Mouse (Mus musculus) bone marrow, adult 2 months (tissue): Measurements from ENCODE around the gene Tln2. TPM values are rescaled to one million over a fixed set of nuclear protein-coding genes. Genes with fewer than 3 reads are reported as not detected.
A peak's percentile ranks its signal among the peaks of the same experiment; 100 is the strongest.

Experiments
- H3K27ac ChIP-seq: fragments of 200-500 bp; 2 replicates; pipeline ENCODE4 v1.5.1; 2012; ENCODE audit warnings: low read depth, mild to moderate bottlenecking, control low read depth, inconsistent platforms, low read length; ENCODE audit not compliant: control insufficient read depth, poor library complexity, insufficient read depth
- H3K4me1 ChIP-seq: fragments of 200-500 bp; 2 replicates; pipeline ENCODE4 v1.6.1; 2011; ENCODE audit warnings: low read length; ENCODE audit not compliant: control insufficient read depth, insufficient read depth
- H3K4me3 ChIP-seq: fragments of 200-500 bp; replicated peaks from 2 replicates; pipeline ENCODE3; 2011; ENCODE audit warnings: mild to moderate bottlenecking, low read depth, low read length, control low read depth; ENCODE audit not compliant: control insufficient read depth
- CTCF ChIP-seq: fragments of 200-500 bp; IDR thresholded peaks from 2 replicates; pipeline ENCODE4 v1.5.1; 2011; ENCODE audit warnings: low read length, control low read depth; ENCODE audit not compliant: control insufficient read depth, insufficient read depth
- POLR2A ChIP-seq: fragments of 200-500 bp; IDR thresholded peaks from 2 replicates; pipeline ENCODE4 v1.6.1; 2011; ENCODE audit warnings: low read depth, mild to moderate bottlenecking, control low read depth, low read length, borderline replicate concordance; ENCODE audit not compliant: control insufficient read depth
- WGBS: fragments of 180-500 bp; shearing (Covaris S2); methylation state at CpG from one replicate; pipeline ENCODE4 v1.1.7; 2018; 5-methylcytosine and 5-hydroxymethylcytosine counted together
- polyA plus RNA-seq: library from polyadenylated mRNA; stranded (reverse); fragments of >200 nt; gene quantifications from 2 replicates; pipeline ENCODE4 v1.2.4, GENCODE M21; 2011; ENCODE audit warnings: low replicate concordance; ENCODE audit not compliant: missing spikeins, insufficient read depth, insufficient read length

Gene Tln2
- polyA plus RNA-seq, 1 experiment, result 2.0 TPM

- 78% methylated on average over 5 of the region's 5 CpGs for WGBS
- no peaks in the 10 kb centered on the region for H3K4me1 ChIP-seq
- no peak overlapping the region for H3K4me3 ChIP-seq
- TF ChIP-seq CTCF (no peak), POLR2A (no peak)
- no peak overlapping the region for H3K27ac ChIP-seq
Observed at GRCm38 (mm10) chr9:67241683-67242082, 317.8 kb downstream of the Tln2 start.

- TF ChIP-seq CTCF (no peak), POLR2A (no peak)
- Histone ChIP-seq H3K27ac (no peak overlapping the region), H3K4me1 (no peaks in the 10 kb centered on the region), H3K4me3 (no peak overlapping the region)
- WGBS, result 84% methylated on average over 9 of the region's 9 CpGs
Observed at GRCm38 (mm10) chr9:67240456-67240855, 319.0 kb downstream of the Tln2 start.

GRCm38 (mm10) chr9:67236987-67237386 is 322.5 kb downstream of the Tln2 start:
- H3K27ac ChIP-seq, result no peak overlapping the region
- no peaks in the 10 kb centered on the region; the same call in 1 of the 2 replicates for H3K4me1 ChIP-seq
- WGBS, result 48% methylated on average over 3 of the region's 3 CpGs
- H3K4me3 ChIP-seq, result no peak overlapping the region
- TF ChIP-seq CTCF (no peak), POLR2A (no peak)

- 65% methylated on average over 12 of the region's 12 CpGs for WGBS
- TF ChIP-seq POLR2A, result no peak
- TF ChIP-seq CTCF, result no peak
- no peak overlapping the region for H3K27ac ChIP-seq
- no peaks in the 10 kb centered on the region; the same call in 1 of the 2 replicates for H3K4me1 ChIP-seq
- H3K4me3 ChIP-seq, result no peak overlapping the region
Observed at GRCm38 (mm10) chr9:67235441-67236217, 323.9 kb downstream of the Tln2 start.

- TF ChIP-seq POLR2A (no peak), CTCF (no peak)
- no peak overlapping the region for H3K4me3 ChIP-seq
- H3K27ac ChIP-seq, result no peak overlapping the region
- H3K4me1 ChIP-seq, result no peaks in the 10 kb centered on the region; the same call in 1 of the 2 replicates
- 78% methylated on average over 5 of the region's 5 CpGs for WGBS
Observed at GRCm38 (mm10) chr9:67229033-67229432, 330.5 kb downstream of the Tln2 start.

GRCm38 (mm10) chr9:67220388-67220787 is 339.1 kb downstream of the Tln2 start:
- WGBS, result 58% methylated on average over 3 of the region's 3 CpGs
- TF ChIP-seq CTCF (peak; percentile 45), POLR2A (no peak)

GRCm38 (mm10) chr9:67218001-67218400 is 341.5 kb downstream of the Tln2 start:
- 78% methylated on average over 9 of the region's 9 CpGs for WGBS
- no peaks in the 10 kb centered on the region for H3K4me1 ChIP-seq
- TF ChIP-seq CTCF (no peak), POLR2A (no peak)
- H3K4me3 ChIP-seq, result no peak overlapping the region
- no peak overlapping the region for H3K27ac ChIP-seq

More at GRCm38 (mm10) chr9:67220388-67220787, 339.1 kb downstream of the Tln2 start:
- no peaks in the 10 kb centered on the region for H3K4me1 ChIP-seq
- no peak overlapping the region for H3K27ac ChIP-seq
- no peak overlapping the region for H3K4me3 ChIP-seq

GRCm38 (mm10) chr9:67214191-67214985 is 345.1 kb downstream of the Tln2 start:
- no peak overlapping the region for H3K27ac ChIP-seq
- 80% methylated on average over 3 of the region's 3 CpGs for WGBS
- no peak overlapping the region for H3K4me3 ChIP-seq
- TF ChIP-seq CTCF, result no peak
- TF ChIP-seq POLR2A, result no peak
- H3K4me1 ChIP-seq, result no peaks in the 10 kb centered on the region
